Mouse (Mus musculus): ENCODE data around the gene Olfr971. TPM values are rescaled to one million over a fixed set of nuclear protein-coding genes. Genes with fewer than 3 reads are reported as not detected.
"Not testable (repeated sequence)": the region's sequence is repeated elsewhere in the genome, so short reads cannot be mapped to it uniquely, and the experiment has no call there.

Olfr971 gene
- not detected in 2 replicates for polyA plus RNA-seq (2014; fragmentation: Nextera tagmentation; extraction: Ambion mirVana)

DNA sequence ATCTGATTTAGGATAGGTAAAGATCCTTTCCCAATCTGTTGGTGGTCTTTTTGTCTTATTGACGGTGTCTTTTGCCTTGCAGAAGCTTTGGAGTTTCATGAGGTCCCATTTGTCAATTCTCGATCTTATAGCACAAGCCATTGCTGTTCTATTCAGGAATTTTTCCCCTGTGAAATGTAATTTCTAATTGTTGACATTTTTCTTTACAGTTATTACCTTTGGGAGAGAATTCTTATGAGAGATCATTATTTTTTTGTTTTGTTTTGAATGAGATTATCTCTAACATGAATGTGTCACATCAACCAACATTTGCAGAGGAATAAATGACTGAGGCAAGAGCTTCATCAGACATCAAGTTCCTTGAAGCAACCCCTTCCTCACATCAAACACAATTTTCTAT is at the start of gene Olfr971:
TSS of gene Olfr971 (plus strand) at position 301 of the 400 bp plus-strand sequence.
- not testable (repeated sequence) for H3K4me3 ChIP-seq (replicated peaks; ENCODE audit: low read length); H3K9ac ChIP-seq; H3K4me2 ChIP-seq (replicated peaks); H3K27me3 ChIP-seq (ENCODE audit: control insufficient read depth, insufficient read depth, low read length); H3K4me1 ChIP-seq (replicated peaks; ENCODE audit: control insufficient read depth, insufficient read depth, low read length); H3K27ac ChIP-seq; ATAC-seq (ENCODE audit: low FRiP score); H3K36me3 ChIP-seq (replicated peaks; ENCODE audit: control insufficient read depth, insufficient read depth); DNase-seq (ENCODE audit: low spot score); H3K9me3 ChIP-seq (ENCODE audit: control insufficient read depth, low read length)
- WGBS, result 84% methylated on average over 1 of the region's 2 CpGs

DNA sequence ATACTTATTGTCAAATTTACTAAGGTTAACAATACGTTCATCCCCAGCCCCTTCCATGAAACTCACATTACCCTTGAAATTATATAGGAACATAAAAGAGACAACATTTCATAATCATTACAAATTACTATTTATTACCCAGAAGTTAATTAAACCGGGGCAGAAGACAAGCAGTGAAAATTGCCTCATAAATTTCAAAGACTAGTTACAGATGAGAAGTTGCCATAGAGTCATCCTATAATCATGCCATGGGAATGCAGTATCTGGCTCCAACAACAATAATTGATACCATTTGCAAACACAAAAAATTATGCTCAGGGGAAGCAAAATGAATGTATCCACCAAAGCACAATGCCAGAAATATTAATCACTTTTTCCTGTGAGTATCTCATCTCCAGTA is 46.1 kb upstream of the Olfr971 start, which contains the start of gene Olfr969:
TSS of gene Olfr969 (plus strand) at position 388 of the 400 bp plus-strand sequence.
- H3K9me3 ChIP-seq (ENCODE audit: control insufficient read depth, low read length), result no peaks in the 10 kb centered on the region
- ATAC-seq (ENCODE audit: low FRiP score), result no peak
- no peak within 1 kb of the TSS for H3K4me2 ChIP-seq (replicated peaks)
- no peaks in the 10 kb centered on the region for H3K27me3 ChIP-seq (ENCODE audit: control insufficient read depth, insufficient read depth, low read length)
- H3K9ac ChIP-seq, result no peak within 1 kb of the TSS
- H3K36me3 ChIP-seq (replicated peaks; ENCODE audit: control insufficient read depth, insufficient read depth), result no peaks in the 10 kb centered on the region
- WGBS, result 66% methylated on average over 2 of the region's 2 CpGs
- no peak for DNase-seq (ENCODE audit: low spot score)
- no peak within 1 kb of the TSS for H3K27ac ChIP-seq
- no peak within 1 kb of the TSS for H3K4me3 ChIP-seq (replicated peaks; ENCODE audit: low read length)
- H3K4me1 ChIP-seq (replicated peaks; ENCODE audit: control insufficient read depth, insufficient read depth, low read length), result no peaks in the 10 kb centered on the region

DNA sequence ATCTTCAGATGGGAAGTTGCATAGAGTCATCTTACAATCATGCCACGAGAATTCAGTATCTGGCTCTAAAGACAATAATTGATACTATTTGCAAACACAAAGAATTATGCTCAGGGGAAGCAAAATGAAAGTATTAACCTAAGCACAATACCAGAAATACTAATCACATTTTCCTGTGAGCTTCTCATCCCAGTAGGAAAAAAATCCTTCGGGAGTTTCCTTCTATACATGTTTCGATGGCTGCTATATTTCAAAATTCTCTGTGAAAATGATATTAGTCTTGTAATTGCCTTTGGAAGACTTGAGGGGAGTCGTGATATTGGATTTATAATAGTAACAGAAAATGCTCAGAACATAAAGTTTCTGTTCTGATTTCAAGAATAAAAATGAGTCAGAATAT is 28.1 kb upstream of the Olfr971 start, which contains the start of gene Olfr970:
TSS of gene Olfr970 (plus strand) at position 301 of the 400 bp plus-strand sequence.
- WGBS, result 72% methylated on average over 4 of the region's 4 CpGs
- Histone ChIP-seq H3K27me3 (ENCODE audit: control insufficient read depth, insufficient read depth, low read length) (no peaks in the 10 kb centered on the region), H3K4me2 (replicated peaks) (no peak within 1 kb of the TSS), H3K9ac (no peak within 1 kb of the TSS), H3K4me1 (replicated peaks; ENCODE audit: control insufficient read depth, insufficient read depth, low read length) (no peaks in the 10 kb centered on the region), H3K9me3 (ENCODE audit: control insufficient read depth, low read length) (no peaks in the 10 kb centered on the region), H3K36me3 (replicated peaks; ENCODE audit: control insufficient read depth, insufficient read depth) (no peaks in the 10 kb centered on the region), H3K4me3 (replicated peaks; ENCODE audit: low read length) (no peak within 1 kb of the TSS), H3K27ac (no peak within 1 kb of the TSS)
- no peak for DNase-seq (ENCODE audit: low spot score)
- ATAC-seq (ENCODE audit: low FRiP score), result no peak

DNA sequence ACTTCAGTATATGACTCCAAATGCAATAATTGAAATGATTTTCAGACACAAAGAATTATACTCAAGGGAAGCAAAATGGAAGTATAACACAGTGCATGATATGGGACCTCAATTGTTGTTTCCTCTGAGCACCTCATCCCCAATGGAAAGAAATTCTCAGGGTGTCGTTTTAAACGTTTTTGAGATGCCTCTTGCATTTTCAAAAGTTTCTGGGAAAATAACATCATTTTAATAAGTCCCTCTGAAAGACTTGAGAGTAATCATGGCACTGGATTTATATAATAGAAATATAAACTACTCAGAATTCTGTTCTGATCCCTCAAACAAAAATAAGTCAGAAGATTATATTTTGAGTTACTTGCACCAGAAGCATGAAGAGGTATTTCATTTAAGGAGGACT is 29.4 kb downstream of the Olfr971 start, which contains the start of gene Olfr972:
TSS of gene Olfr972 (plus strand) at position 301 of the 400 bp plus-strand sequence.
- H3K4me3 ChIP-seq (replicated peaks; ENCODE audit: low read length), result no peak within 1 kb of the TSS
- no peak within 1 kb of the TSS for H3K4me2 ChIP-seq (replicated peaks)
- 80% methylated on average over 2 of the region's 2 CpGs for WGBS
- H3K9me3 ChIP-seq (ENCODE audit: control insufficient read depth, low read length), result no peaks in the 10 kb centered on the region
- no peak within 1 kb of the TSS for H3K9ac ChIP-seq
- no peak for ATAC-seq (ENCODE audit: low FRiP score)
- no peaks in the 10 kb centered on the region for H3K27me3 ChIP-seq (ENCODE audit: control insufficient read depth, insufficient read depth, low read length)
- no peak within 1 kb of the TSS for H3K27ac ChIP-seq
- DNase-seq (ENCODE audit: low spot score), result no peak
- no peaks in the 10 kb centered on the region for H3K36me3 ChIP-seq (replicated peaks; ENCODE audit: control insufficient read depth, insufficient read depth)
- H3K4me1 ChIP-seq (replicated peaks; ENCODE audit: control insufficient read depth, insufficient read depth, low read length), result no peaks in the 10 kb centered on the region

DNA sequence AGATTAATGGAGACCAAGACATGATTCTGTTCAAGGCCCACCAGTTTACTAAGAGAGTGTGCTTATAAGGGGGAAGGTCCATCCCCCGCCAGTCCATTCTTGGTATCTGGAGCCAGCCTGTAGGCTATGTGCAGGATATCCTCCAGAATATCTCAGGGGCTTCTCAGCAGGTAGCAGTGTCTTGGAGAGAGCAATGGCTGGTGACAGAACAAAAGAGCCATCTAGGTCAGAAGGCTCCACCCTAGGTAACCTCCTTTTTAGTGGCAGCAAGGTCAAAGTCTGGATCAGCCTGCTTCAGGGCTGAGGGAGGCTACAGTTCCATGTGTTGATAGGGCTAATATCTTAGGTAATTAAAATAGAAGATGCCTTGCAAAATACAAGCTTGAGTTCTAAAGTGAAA is 35.3 kb downstream of the Olfr971 start:
- H3K9ac ChIP-seq; ATAC-seq (ENCODE audit: low FRiP score); H3K27ac ChIP-seq; H3K4me1 ChIP-seq (replicated peaks; ENCODE audit: control insufficient read depth, insufficient read depth, low read length); DNase-seq (ENCODE audit: low spot score); H3K9me3 ChIP-seq (ENCODE audit: control insufficient read depth, low read length); H3K27me3 ChIP-seq (ENCODE audit: control insufficient read depth, insufficient read depth, low read length); H3K4me2 ChIP-seq (replicated peaks); H3K4me3 ChIP-seq (replicated peaks; ENCODE audit: low read length); H3K36me3 ChIP-seq (replicated peaks; ENCODE audit: control insufficient read depth, insufficient read depth): not testable (repeated sequence)
- 100% methylated on average over 1 of the region's 1 CpGs for WGBS

DNA sequence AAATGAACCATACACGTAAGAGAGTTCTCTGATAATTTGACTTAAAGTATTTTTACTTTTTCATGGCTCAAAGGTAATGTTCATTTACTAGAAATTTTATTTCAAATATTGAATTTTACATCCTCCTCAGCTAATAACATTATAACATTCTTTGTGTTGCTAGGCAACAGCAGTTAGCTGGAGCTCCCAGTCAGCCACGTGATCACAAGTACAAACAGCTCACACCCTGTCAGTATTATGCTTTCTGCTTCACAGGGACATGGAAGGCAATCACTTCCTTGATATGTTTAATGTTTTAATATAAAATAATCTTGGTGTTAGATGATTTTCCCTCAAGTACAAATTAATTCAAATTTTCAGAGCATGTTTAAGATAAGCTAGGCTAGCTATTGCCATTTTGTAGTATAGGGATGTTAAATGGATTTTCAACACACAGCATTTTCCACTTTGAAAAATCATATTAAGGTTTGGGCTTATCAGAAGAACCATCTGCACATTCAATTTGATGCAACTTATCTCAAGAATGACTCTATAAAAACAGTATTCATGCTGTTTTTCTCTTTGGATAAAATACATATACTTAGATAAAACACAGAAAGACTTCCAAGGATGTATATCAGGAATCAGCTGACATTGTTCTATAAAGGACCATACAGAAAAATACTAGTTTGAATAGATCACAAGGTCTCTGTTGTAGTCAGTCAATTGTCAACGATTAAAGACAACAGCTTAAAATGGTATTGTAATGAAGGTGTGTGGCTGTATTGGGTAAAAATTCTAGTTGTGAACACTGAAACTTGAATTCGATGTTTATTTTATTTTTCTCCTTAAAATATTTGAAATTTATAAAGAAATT is 41.1 kb downstream of the Olfr971 start:
- not testable (repeated sequence) for H3K36me3 ChIP-seq (replicated peaks; ENCODE audit: control insufficient read depth, insufficient read depth); H3K4me2 ChIP-seq (replicated peaks); H3K4me1 ChIP-seq (replicated peaks; ENCODE audit: control insufficient read depth, insufficient read depth, low read length); H3K4me3 ChIP-seq (replicated peaks; ENCODE audit: low read length); H3K27ac ChIP-seq; H3K27me3 ChIP-seq (ENCODE audit: control insufficient read depth, insufficient read depth, low read length); DNase-seq (ENCODE audit: low spot score); H3K9me3 ChIP-seq (ENCODE audit: control insufficient read depth, low read length); H3K9ac ChIP-seq
- ATAC-seq (ENCODE audit: low FRiP score), result peak; percentile 89
- WGBS, result no CpG with 5 or more reads among the region's 4 CpGs

Other genes starting within 250 kb of the Olfr971 start
- gene AW551984, start 232.5 kb upstream of the Olfr971 start, polyA plus RNA-seq (2014; fragmentation: Nextera tagmentation; extraction: Ambion mirVana), result 164 and 235 TPM in 2 replicates
- not detected in 2 replicates for gene Olfr148, start 226.2 kb upstream of the Olfr971 start, polyA plus RNA-seq (2014; fragmentation: Nextera tagmentation; extraction: Ambion mirVana)
- gene Olfr960, start 215.5 kb upstream of the Olfr971 start, polyA plus RNA-seq (2014; fragmentation: Nextera tagmentation; extraction: Ambion mirVana), result not detected in 2 replicates
- not detected in 2 replicates for gene Olfr961, start 191.8 kb upstream of the Olfr971 start, polyA plus RNA-seq (2014; fragmentation: Nextera tagmentation; extraction: Ambion mirVana)
- not detected in 2 replicates for gene Olfr963, start 169.7 kb upstream of the Olfr971 start, polyA plus RNA-seq (2014; fragmentation: Nextera tagmentation; extraction: Ambion mirVana)
- gene Olfr149, start 129.8 kb upstream of the Olfr971 start, polyA plus RNA-seq (2014; fragmentation: Nextera tagmentation; extraction: Ambion mirVana), result not detected in 2 replicates
- gene Olfr965, start 125.5 kb upstream of the Olfr971 start, polyA plus RNA-seq (2014; fragmentation: Nextera tagmentation; extraction: Ambion mirVana), result not detected in 2 replicates
- gene Olfr150, start 105.9 kb upstream of the Olfr971 start, polyA plus RNA-seq (2014; fragmentation: Nextera tagmentation; extraction: Ambion mirVana), result not detected in 2 replicates
- gene Olfr967, start 90.6 kb upstream of the Olfr971 start, polyA plus RNA-seq (2014; fragmentation: Nextera tagmentation; extraction: Ambion mirVana), result not detected in 2 replicates
- not detected in 2 replicates for gene Olfr968, start 53.6 kb upstream of the Olfr971 start, polyA plus RNA-seq (2014; fragmentation: Nextera tagmentation; extraction: Ambion mirVana)
- not detected in 2 replicates for gene Olfr969, start 45.9 kb upstream of the Olfr971 start, polyA plus RNA-seq (2014; fragmentation: Nextera tagmentation; extraction: Ambion mirVana)
- not detected in 2 replicates for gene Olfr970, start 28.0 kb upstream of the Olfr971 start, polyA plus RNA-seq (2014; fragmentation: Nextera tagmentation; extraction: Ambion mirVana)
- gene Olfr972, start 29.5 kb downstream of the Olfr971 start, polyA plus RNA-seq (2014; fragmentation: Nextera tagmentation; extraction: Ambion mirVana), result not detected in 2 replicates
- gene Olfr229, start 70.5 kb downstream of the Olfr971 start, polyA plus RNA-seq (2014; fragmentation: Nextera tagmentation; extraction: Ambion mirVana), result not detected in 2 replicates
- not detected in 2 replicates for gene Olfr974, start 100.6 kb downstream of the Olfr971 start, polyA plus RNA-seq (2014; fragmentation: Nextera tagmentation; extraction: Ambion mirVana)
- not detected in 2 replicates for gene Olfr975, start 115.2 kb downstream of the Olfr971 start, polyA plus RNA-seq (2014; fragmentation: Nextera tagmentation; extraction: Ambion mirVana)
- gene Olfr976, start 124.3 kb downstream of the Olfr971 start, polyA plus RNA-seq (2014; fragmentation: Nextera tagmentation; extraction: Ambion mirVana), result not detected in 2 replicates
- not detected in 2 replicates for gene Olfr978, start 155.2 kb downstream of the Olfr971 start, polyA plus RNA-seq (2014; fragmentation: Nextera tagmentation; extraction: Ambion mirVana)
- gene Olfr979, start 166.6 kb downstream of the Olfr971 start, polyA plus RNA-seq (2014; fragmentation: Nextera tagmentation; extraction: Ambion mirVana), result not detected in 2 replicates
- gene Olfr980, start 172.7 kb downstream of the Olfr971 start, polyA plus RNA-seq (2014; fragmentation: Nextera tagmentation; extraction: Ambion mirVana), result not detected in 2 replicates
- not detected in 2 replicates for gene Olfr981, start 184.6 kb downstream of the Olfr971 start, polyA plus RNA-seq (2014; fragmentation: Nextera tagmentation; extraction: Ambion mirVana)
- gene Olfr982, start 237.0 kb downstream of the Olfr971 start, polyA plus RNA-seq (2014; fragmentation: Nextera tagmentation; extraction: Ambion mirVana), result not detected in 2 replicates

Measured in hindbrain, embryonic 14.5 days (tissue).